Mouse (Mus musculus) embryonic stem cell, embryonic (primary cell): ENCODE measurements around the gene Dmtf1.
"Not testable (repeated sequence)": the region's sequence is repeated elsewhere in the genome, so short reads cannot be mapped to it uniquely, and the experiment has no call there.

Source experiments
- CTCF ChIA-PET, 4 experiments: fragments of 300-600 bp in 2 of 4; fragments of 350-600 bp in 2 of 4; sonication (Branson Sonifier 250); formaldehyde crosslinking; loops; one replicate each; lab custom pipeline; 2022; ENCODE audit warnings: inconsistent platforms in 2 of 4; lab: Charles Lee
- POLR2A ChIA-PET, 4 experiments: fragments of 300-600 bp in 2 of 4; fragments of 350-600 bp in 2 of 4; sonication (Branson Sonifier 250); formaldehyde crosslinking; loops; one replicate each; lab custom pipeline; 2022; ENCODE audit warnings: antibody characterized with exemption in 4 of 4, inconsistent platforms in 1 of 4; lab: Charles Lee

Gene Dmtf1

DNA sequence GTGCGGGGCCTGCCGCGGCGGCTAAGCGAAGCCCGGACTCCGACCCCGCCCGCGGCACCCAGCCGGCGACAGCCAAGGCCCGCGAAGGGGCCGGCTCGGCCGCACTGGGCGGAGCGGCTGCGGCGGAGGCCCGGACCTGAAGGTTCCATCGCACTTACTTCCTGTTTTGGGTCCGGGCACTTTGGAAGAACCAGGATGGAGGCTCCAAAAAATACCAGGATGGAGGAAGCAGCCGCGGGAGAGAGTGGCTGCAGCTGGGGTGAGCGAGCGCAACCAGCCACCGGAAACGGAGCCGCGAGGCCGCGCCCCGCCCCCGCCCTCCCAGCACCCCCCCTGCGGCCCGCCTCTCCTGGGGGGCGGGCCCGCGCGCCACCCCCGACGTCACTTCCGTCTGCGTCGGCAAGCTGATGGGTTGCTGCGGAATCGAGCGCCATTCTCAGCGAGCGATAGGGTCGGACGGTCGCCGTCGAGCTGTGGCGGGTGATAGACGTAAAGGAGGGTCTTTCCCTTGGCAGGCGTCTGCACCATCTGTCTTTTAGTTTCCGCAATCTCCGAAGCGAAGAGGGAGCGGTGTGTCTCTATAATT lies at the start of gene Dmtf1:
Gene Dmtf1, minus strand, starts transcription at position 321 of the 586 bp plus-strand sequence.
- CTCF ChIA-PET, result no interaction called here
- POLR2A ChIA-PET, result interaction anchor here in 3 of 4 experiments (0.6 to 2.8 kb wide), 34 partner anchors 9 to 1074 kb away, joined by 3 to 19 read pairs (median 4); partner anchors contain the start of genes Tmem243 (in 3 of the 3), 9330182L06Rik (in 2 of the 3) and Crot (in 2 of the 3)

DNA sequence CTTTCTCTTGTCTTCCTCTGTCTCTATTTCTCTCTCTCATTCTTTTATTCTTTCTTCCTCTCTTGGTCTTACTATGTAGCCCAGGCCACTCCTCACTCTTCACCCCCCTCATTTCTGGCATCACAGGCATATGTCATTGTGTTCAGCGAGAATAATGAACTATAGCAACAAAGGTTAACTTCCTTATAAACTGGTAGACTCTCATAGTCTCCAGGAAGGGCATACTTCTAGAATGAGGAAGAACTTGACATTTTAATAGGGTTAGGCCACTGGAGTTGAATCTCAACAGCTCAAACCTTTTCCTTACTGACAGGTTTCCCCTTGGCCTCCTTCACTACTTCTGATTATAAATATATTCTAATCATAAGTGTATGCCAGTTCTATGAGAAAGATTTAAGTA lies 24.9 kb upstream of the Dmtf1 start:
- ChIA-PET CTCF (no interaction called here), POLR2A (no interaction called here)

DNA sequence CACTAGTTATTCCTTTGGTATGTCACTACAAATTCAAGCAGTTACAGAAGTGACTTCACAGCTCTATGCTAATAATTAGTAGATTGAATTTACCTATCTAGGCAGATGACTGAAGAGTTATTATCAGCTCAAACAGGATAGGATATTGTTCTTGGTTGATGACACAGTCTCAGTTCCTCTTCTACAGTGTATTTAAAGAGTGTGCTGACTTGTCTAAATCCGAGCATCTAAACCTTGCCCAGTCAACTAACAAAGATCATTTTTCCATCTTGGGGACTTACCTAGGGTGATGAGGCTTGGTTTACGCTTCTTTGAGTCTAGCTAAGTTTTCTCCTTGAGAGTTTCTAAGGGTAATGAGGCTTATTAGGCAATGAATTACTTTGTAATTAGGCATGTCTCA lies 11.7 kb upstream of the Dmtf1 start:
- POLR2A ChIA-PET, result no interaction called here
- CTCF ChIA-PET, result no interaction called here

DNA sequence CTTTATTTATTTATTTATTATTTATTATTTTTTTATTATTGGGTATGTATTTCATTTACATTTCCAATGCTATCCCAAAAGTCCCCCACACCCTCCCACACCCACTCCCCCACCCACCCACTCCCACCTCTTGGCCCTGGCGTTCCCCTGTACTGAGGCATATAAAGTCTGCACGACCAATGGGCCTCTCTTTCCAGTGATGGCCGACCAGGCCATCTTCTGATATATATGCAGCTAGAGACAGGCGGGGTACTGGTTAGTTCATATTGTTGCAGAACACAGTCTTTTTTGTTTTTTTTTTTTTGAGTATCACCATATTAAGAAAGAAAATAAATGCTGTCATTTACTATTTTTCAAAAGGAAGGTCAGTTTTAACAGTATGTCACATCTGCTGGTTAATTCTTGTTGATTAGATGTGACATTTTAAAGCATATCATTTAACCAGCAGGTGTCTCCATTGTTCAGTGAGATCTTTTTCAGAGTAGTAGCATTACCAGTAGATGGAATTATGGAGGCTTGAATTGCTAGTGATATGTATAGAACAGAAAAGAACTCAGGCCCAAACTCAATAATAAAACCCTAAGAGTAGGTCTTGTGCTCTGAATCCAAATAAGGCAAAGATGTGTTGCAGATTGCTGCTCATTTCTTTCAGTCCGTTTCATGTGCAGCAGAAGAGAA lies 7.9 kb upstream of the Dmtf1 start:
- POLR2A ChIA-PET, result interaction anchor here in 2 of 4 experiments (0.6 to 2.2 kb wide), 4 partner anchors 7 to 85 kb away, joined by 5 to 17 read pairs (median 10); partner anchors contain the start of gene Dmtf1 (in 2 of the 2)
- CTCF ChIA-PET, result interaction anchor here in 2 of 4 experiments (0.6 to 0.7 kb wide), 3 partner anchors 35 to 93 kb away, joined by 5 to 11 read pairs (median 10); no protein-coding TSS in a partner anchor

DNA sequence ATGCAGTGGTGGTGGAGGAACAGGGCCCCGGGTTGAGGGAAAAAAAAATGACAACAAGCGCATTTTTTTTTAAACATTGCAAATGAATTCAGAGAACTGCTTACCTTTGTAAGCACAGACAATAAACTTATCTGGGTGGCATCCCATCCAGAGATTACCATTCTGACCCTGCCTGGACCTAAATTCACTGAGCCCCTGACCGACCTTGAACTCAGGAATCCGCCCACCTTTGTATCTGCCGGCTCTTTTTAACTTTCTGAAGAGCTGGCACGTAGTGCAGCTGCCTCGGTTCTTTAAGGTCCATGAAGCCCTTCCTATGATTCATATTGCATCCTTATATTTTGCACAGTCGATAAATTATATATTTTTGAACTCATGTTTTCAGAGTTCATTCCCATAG lies 4.8 kb upstream of the Dmtf1 start:
- POLR2A ChIA-PET, result interaction anchor here in 2 of 4 experiments (0.6 to 1.1 kb wide), 2 partner anchors 10 to 66 kb away, joined by 3 to 4 read pairs; partner anchors contain the start of gene Tmem243 (in 1 of the 2)
- CTCF ChIA-PET, result interaction anchor here in 1 of 4 experiments (0.6 kb wide), 1 partner anchor 799 kb away, joined by 3 read pairs; no protein-coding TSS in a partner anchor

DNA sequence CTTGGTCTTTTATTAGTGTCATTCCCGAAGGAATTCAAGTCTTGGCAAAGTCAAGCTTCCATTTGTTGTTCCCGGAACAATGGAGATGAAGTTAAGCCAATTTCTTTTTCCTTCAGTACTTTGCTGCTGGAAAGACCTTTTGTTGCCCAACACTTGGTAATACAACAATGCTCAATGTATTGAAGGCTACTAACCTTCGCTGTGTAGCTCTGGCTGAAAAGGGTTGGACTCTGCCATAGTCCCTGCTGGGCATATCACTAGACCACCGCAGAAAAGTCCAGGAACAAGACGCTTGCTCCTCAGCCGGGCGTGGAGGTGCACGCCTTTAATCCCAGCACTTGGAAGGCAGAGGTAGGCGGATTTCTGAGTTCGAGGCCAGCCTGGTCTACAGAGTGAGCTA lies 3.6 kb upstream of the Dmtf1 start:
- CTCF ChIA-PET, result not testable (repeated sequence)
- POLR2A ChIA-PET, result interaction anchor here in 3 of 4 experiments (0.6 to 1.3 kb wide), 6 partner anchors 9 to 872 kb away, joined by 3 to 5 read pairs (median 4); partner anchors contain the start of genes Tmem243 (in 2 of the 3) and Crot (in 1 of the 3)

DNA sequence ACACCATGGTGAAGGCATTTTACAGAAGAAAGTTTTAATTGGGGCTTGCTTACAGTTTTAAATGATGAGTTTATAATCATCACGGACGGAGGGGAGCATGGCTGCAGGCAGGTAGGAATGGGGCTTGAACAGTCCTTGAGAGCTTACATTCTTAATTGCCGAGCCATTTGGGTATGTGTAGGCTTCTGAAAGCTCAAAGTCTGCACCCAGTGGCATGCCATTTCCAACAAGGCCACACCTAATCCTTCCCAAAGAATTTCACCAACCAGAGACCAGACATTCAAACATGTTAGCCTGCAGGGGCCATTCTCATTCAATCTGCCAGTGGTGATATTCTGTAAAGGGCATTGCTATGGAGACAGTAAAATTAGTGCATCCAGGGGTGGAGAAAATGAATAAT lies 1.8 kb upstream of the Dmtf1 start:
- CTCF ChIA-PET, result no interaction called here
- POLR2A ChIA-PET, result interaction anchor here in 3 of 4 experiments (0.5 to 2.8 kb wide), 6 partner anchors 52 to 314 kb away, joined by 3 to 16 read pairs (median 10); partner anchors contain the start of genes 9330182L06Rik (in 1 of the 3) and Crot (in 1 of the 3)

DNA sequence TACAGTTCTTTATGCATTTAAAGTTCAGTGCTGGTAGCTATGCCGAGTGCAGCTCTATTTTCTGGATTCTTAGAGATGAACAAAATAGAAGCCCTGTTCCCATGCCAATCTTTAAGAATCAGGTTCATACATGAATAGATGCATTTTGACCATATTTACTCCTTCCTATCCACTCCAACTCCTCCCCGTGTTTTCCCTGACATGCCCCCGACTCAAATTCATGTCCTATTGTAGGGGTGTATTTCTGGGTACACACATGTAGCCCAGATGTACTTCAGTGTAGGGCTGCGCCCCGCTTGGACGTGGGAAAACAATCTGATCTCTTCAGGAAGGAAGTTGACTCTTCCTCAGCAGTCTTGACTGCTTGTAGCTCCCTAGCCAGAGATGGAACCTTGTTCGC lies 512 bp upstream of the Dmtf1 start:
- ChIA-PET CTCF (no interaction called here), POLR2A (interaction anchor here in 3 of 4 experiments (0.6 to 2.8 kb wide), 34 partner anchors 8 to 1074 kb away, joined by 3 to 19 read pairs (median 4); partner anchors contain the start of genes Tmem243 (in 3 of the 3), 9330182L06Rik (in 2 of the 3) and Crot (in 2 of the 3))

DNA sequence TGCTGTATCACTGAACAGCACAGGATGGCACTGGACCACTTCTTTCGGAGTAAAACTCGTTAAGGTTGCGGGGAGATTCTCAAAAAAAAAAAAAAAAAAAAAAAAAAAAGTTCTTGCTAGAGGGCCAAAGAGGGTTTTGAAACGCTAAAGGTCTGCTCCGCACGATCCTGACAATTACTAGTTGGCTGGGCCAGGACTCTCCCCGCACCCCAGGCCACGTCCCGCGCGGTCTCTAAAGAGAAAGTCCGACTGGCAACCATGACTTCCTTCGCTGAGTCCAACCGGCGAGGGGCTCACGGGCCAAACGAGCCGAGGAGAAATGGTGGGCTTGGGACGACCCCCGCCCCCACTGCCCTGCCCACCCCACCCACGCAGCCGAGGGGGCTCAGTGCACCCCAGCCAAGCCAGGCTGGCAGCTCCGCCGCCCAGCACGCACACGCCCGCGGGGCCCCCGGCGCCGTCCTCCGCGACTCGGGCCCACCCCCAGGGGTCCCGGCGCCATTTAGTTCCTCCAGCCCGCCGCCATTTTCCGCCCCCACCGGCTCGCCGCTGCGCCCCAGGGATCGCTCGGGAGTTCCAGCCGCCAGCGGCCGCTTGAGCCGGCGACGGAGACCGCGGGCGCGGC lies 633 bp downstream of the Dmtf1 start:
- CTCF ChIA-PET, result no interaction called here
- POLR2A ChIA-PET, result interaction anchor here in 3 of 4 experiments (0.6 to 2.8 kb wide), 32 partner anchors 8 to 793 kb away, joined by 3 to 19 read pairs (median 4); partner anchors contain the start of genes 9330182L06Rik (in 2 of the 3), Tmem243 (in 2 of the 3), Adam22 (in 1 of the 3) and Crot (in 1 of the 3)

DNA sequence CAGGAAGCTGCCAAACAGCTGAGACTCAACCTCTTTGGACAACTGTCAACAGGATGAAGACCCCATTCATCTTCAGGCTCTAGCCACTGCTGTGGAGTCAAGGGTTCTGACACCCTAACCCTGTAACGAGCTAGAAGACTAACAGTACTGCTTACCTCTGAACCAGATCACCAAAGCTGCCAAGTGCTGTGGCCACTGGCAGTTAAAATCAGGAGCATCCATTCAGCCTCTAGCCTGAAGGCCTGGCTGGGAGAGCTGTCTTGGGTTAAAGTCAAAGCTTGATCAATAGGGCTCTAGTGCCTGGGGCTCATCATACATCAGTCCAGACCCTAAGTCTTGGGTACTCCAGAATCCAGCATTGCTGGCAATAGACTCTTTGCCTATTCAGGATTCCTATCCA lies 4.2 kb downstream of the Dmtf1 start:
- ChIA-PET CTCF (interaction anchor here in 2 of 4 experiments (0.7 to 1.4 kb wide), 2 partner anchors 46 to 264 kb away, joined by 3 to 4 read pairs; no protein-coding TSS in a partner anchor), POLR2A (interaction anchor here in 3 of 4 experiments (0.6 to 2.0 kb wide), 14 partner anchors 8 to 293 kb away, joined by 3 to 7 read pairs (median 4); partner anchors contain the start of genes 9330182L06Rik (in 1 of the 3) and Tmem243 (in 1 of the 3))

DNA sequence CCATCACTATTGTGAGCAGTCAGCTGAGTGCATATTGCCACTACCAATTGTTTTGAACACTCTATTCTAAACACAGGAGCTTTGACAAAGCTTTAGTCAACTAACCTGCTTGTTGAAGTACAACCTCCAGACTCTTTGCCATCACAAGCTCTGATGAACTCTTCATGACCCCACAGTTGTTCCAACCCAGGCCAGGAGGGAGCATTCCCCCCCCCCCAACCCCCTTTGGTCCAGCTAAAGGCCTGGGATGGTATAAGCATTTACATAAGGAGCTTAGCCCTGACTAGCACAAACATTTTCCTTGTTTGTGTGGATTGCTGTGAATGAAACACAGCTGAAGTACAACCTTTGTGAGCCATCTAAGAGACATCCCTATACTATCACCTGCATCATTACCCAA lies 4.8 kb downstream of the Dmtf1 start:
- CTCF ChIA-PET, result interaction anchor here in 2 of 4 experiments (0.6 to 1.4 kb wide), 3 partner anchors 45 to 263 kb away, joined by 3 to 4 read pairs (median 3); no protein-coding TSS in a partner anchor
- POLR2A ChIA-PET, result interaction anchor here in 3 of 4 experiments (0.6 to 2.0 kb wide), 15 partner anchors 8 to 294 kb away, joined by 3 to 7 read pairs (median 4); partner anchors contain the start of genes 9330182L06Rik (in 1 of the 3) and Tmem243 (in 1 of the 3)

DNA sequence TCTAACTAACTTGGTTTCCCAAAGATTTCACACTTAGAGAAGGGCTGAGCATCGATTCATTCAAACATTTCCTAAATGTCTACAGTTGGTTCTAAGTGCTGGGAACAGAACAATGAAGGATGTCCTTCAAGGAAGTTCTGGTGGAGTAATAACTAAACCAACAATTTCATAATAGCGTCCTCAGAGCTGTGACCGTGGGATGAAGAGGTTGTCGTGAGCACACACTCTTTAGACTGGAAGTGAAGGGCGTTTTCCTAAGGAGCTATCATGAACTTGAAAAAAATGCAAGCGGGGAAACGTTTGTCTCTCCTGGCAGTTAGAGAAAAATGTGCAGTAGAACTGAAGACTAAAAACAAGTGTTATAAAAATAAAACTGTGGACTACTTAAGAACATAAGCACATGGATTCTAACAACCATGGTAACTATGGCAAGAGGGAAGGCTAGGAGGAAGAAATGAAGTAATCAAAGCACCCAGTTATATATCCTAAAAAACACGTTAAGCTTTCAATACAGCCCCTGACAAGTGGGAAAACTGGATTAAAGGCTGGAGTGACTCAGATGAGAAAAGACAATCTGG lies 12.2 kb downstream of the Dmtf1 start:
- ChIA-PET POLR2A (interaction anchor here in 2 of 4 experiments (0.6 to 1.6 kb wide), 7 partner anchors 8 to 736 kb away, joined by 3 to 6 read pairs (median 3); no protein-coding TSS in a partner anchor), CTCF (interaction anchor here in 1 of 4 experiments (0.6 kb wide), 1 partner anchor 38 kb away, joined by 3 read pairs; no protein-coding TSS in a partner anchor)

DNA sequence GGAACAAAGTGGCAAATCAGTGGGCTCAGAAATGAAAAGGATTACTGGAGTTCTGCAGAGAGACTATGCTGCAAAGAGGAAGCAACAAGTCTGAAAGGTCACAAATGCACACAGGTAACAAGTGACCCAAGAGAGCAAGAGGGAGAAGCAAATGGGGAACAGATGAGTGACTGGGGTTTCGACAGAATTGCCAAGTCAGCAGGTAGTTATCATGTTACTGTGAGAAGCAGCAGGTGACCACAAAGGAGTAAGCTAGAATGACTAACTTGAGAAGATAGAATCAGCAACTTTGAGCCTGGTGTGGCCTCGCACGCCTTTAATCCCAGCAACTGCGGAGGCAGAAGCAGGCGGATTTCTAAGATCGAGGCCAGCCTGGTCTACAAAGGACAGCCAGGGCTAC lies 19.2 kb downstream of the Dmtf1 start:
- ChIA-PET POLR2A (interaction anchor here in 1 of 4 experiments (1.3 kb wide), 1 partner anchor 18 kb away, joined by 4 read pairs; no protein-coding TSS in a partner anchor), CTCF (no interaction called here)

DNA sequence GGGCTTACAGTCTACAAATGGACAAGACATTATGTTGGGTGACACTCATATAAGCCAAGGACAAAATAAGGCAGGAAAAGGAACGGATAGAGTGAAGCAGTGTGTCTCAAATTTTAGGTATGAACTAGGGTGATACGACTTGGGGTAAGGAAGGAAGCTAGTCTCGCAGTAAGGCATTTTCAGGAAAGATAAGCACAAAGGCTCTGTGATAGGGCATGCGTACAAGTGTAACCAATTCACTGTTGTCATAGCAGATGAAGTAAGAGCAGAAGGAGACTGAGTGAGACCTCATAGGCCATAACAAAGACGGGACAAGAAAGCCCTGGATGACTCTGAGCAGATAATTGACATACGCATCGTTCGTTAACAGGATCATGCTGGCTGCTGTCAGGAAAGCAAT lies 20.9 kb downstream of the Dmtf1 start:
- ChIA-PET CTCF (no interaction called here), POLR2A (interaction anchor here in 2 of 4 experiments (0.6 to 2.4 kb wide), 3 partner anchors 12 to 548 kb away, joined by 3 to 6 read pairs (median 3); partner anchors contain the start of gene Dmtf1 (in 1 of the 2))

DNA sequence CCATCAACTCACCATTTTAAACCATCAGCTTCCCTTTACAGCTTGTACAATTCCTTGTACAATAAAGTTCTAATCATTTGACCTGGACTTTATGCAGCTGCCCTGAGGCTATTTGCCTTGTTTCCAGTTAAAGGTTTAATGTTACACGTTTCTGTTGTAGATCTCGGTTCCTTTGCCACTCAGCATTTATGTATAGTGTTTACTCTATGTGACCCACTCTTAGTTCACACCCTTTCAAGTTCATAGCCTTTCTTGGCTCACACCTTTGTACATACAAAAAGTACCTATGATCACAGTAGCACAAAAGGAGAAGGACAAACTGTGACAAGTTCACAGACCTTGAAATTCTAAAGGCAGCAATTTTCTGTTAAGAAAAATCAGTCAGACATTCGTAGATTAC lies 26.0 kb downstream of the Dmtf1 start:
- POLR2A ChIA-PET, result interaction anchor here in 2 of 4 experiments (0.9 to 1.6 kb wide), 5 partner anchors 11 to 26 kb away, joined by 3 to 5 read pairs (median 3); partner anchors contain the start of gene Dmtf1 (in 1 of the 2)
- CTCF ChIA-PET, result interaction anchor here in 1 of 4 experiments (2.1 kb wide), 1 partner anchor 24 kb away, joined by 6 read pairs; no protein-coding TSS in a partner anchor

DNA sequence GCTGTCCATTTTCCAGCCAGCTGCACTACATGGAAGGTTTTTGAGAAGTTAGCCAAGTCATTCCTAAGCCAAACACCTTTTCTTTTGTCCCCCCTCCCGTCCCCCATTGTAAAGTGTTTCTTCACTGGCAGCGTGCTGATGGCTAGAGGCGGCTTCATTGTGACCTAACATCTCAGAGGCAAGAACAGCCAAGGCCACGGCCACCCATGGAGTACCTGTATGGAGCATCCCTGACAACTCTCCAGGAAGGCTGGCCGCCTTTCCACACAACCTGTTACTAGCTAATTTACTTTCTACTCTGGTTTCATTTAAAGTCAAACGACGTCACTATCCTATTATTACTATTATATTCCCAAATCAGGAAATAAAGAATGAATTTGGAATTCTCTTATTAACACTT lies 29.8 kb downstream of the Dmtf1 start:
- ChIA-PET POLR2A (interaction anchor here in 1 of 4 experiments (0.9 kb wide), 1 partner anchor 30 kb away, joined by 4 read pairs; no protein-coding TSS in a partner anchor), CTCF (interaction anchor here in 1 of 4 experiments (0.7 kb wide), 1 partner anchor 18 kb away, joined by 3 read pairs; no protein-coding TSS in a partner anchor)

DNA sequence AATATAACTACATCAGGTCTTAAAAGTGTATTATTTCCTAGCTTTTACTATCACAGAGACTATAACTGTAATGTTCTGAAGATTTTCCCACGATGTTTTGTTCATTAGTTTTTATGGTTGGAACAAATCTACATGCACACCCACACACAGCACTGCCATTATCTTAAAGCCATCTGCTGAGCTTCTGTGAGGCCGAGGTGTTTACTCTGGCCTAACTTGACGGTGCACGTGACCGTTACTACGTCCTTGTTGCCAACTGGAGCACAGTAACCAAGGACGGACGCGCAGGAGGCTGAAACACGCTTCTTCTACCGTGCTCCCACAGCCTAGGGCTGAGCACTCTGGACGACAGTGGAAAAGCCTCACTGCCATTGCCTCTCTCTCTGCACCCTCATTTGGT lies 33.0 kb downstream of the Dmtf1 start:
- POLR2A ChIA-PET, result interaction anchor here (0.5 to 1.2 kb wide), 6 partner anchors 10 to 233 kb away, joined by 3 to 6 read pairs (median 4); partner anchors contain the start of gene Dmtf1 (in 1 of the 4)
- CTCF ChIA-PET, result interaction anchor here in 1 of 4 experiments (1.8 kb wide), 1 partner anchor 17 kb away, joined by 5 read pairs; no protein-coding TSS in a partner anchor
